In the genomic region with DNA sequence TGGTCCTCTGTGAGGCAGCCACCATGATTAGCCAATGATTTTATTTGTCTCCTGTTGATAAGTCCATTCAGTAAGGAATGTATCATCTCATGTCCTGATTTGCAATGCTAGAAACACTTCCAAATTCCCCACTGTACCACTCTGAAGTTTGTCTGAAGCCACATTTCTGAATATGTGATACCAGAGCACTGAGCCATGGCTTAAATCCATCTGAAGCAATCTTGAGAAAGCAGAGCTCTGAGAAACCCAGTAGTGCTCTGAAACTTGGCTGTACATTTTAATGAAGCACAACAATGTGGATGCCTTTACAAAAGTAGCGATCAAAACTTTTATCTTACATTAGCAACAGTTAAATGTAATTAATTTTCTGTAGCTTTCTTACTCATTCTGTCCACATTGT, we compare ENCODE assay signal across 24 mouse cellular contexts.
DNase-seq lines count a peak whose midpoint lies in the region; ATAC-seq and TF ChIP-seq lines count a peak whose summit lies in the region.
"Had no signal": no experiment of that assay in that cellular context is flagged by ENCODE, and none has a peak within 500 bp of the region (broad histone marks: within the 10 kb centered on the region; RNA-seq: fewer than 3 reads in every experiment).

No protein-coding gene starts in this region.

- no peak for TF ChIP-seq CTCF in Patski (IDR thresholded peaks at IDR 0.05)
- TF ChIP-seq CTCF in embryonic fibroblast, embryonic 13.5 days (IDR thresholded peaks at IDR 0.05; ENCODE audit: borderline replicate concordance, insufficient read depth, low read length), result no peak

- H3K27ac ChIP-seq in embryonic fibroblast, embryonic 13.5 days (ENCODE audit: insufficient read depth, low read length), result peak overlapping the region; percentile 40

- no peak overlapping the region for H3ac ChIP-seq in myocyte (ENCODE audit: control insufficient read depth, insufficient read length)

- no peak for TF ChIP-seq POLR2A in embryonic fibroblast, embryonic 13.5 days (IDR thresholded peaks at IDR 0.05; ENCODE audit: low read depth, low read length)
- no peak for TF ChIP-seq POLR2A in myocyte (IDR thresholded peaks at IDR 0.05; ENCODE audit: insufficient read length, low read depth)

- peak overlapping the region; percentile 1 for H3K4me2 ChIP-seq in myocyte (ENCODE audit: low read depth)

- in situ Hi-C loops in Patski (cut with MboI; ENCODE audit: low pct_unique_long_range_greater_than_20kb), result no loop called here

- peak; percentile 60 for DNase-seq in Muller cell, postnatal 12 days (ENCODE audit: inconsistent ontology term)
- no peak for DNase-seq in Patski (ENCODE audit: low read depth, low spot score)
- no peak for DNase-seq in adrenal gland, adult 2 months
- no peak for DNase-seq in adrenal gland, adult (ENCODE audit: inconsistent age in 2 of 2, low spot score in 1 of 2)
- DNase-seq in right cerebral cortex, postnatal 4 days, result no peak
- DNase-seq in thymus, adult 18-20 months, result no peak
- DNase-seq: adrenal gland, adult 8-10 months; adrenal gland, postnatal 10 days; adrenal gland, postnatal 14 days; adrenal gland, postnatal 25 days; adrenal gland, postnatal 36 days; B cell, adult 2 months; cerebellum, adult 11 months; cerebellum, adult 11-12 months; cerebellum, adult 18-20 months; cerebellum, adult 2 months; cerebellum, adult 8-10 months; cerebellum, adult 9-10 months had no signal

- no peaks in the 10 kb centered on the region for H3K36me3 ChIP-seq in myocyte (ENCODE audit: control insufficient read depth, insufficient read depth)
- H3K36me3 ChIP-seq: G1E had no signal

- peak; percentile 57 for ATAC-seq in Patski
- ATAC-seq: activated CD4-positive, CD25-positive, alpha-beta regulatory T cell, adult 4 months; CD4-positive, CD25-positive, alpha-beta regulatory T cell, adult 4 months had no signal

- POLR2A ChIA-PET in Patski (lab: Charles Lee), result no interaction called here

- CTCF ChIA-PET in Patski (lab: Charles Lee), result no interaction called here

- no peak overlapping the region for H3K4me3 ChIP-seq in embryonic fibroblast, embryonic 13.5 days (ENCODE audit: insufficient read depth, low read length)
- H3K4me3 ChIP-seq in myocyte, result no peak overlapping the region

- no peaks in the 10 kb centered on the region for H3K4me1 ChIP-seq in embryonic fibroblast, embryonic 13.5 days (ENCODE audit: control insufficient read depth, insufficient read depth, low read length)

- H3K27me3 ChIP-seq in Patski, result no peaks in the 10 kb centered on the region
- no peaks in the 10 kb centered on the region for H3K27me3 ChIP-seq in myocyte (ENCODE audit: control insufficient read depth, insufficient read depth, insufficient read length)
- H3K27me3 ChIP-seq: CH12.LX had no signal

- no peaks in the 10 kb centered on the region for H3K79me2 ChIP-seq in myocyte (ENCODE audit: control insufficient read depth, insufficient read depth)

TF ChIP-seq in myocyte, 11 proteins besides CTCF, POLR2A, EP300 and RAD21:
- TF ChIP-seq TCF3 (IDR thresholded peaks at IDR 0.05; ENCODE audit: insufficient read length, low read depth) (no peak), MYOG (IDR thresholded peaks at IDR 0.05; ENCODE audit: control insufficient read depth in 1 of 3, insufficient read depth in 1 of 3, insufficient read length in 2 of 3, low read depth in 2 of 3) (no peak), MYOD1 (IDR thresholded peaks at IDR 0.05; ENCODE audit: control insufficient read depth in 1 of 3, insufficient read length in 2 of 3, low read depth in 2 of 3) (no peak), TCF12 (IDR thresholded peaks at IDR 0.05; ENCODE audit: insufficient read depth, poor library complexity, severe bottlenecking) (no peak)
